Mouse (Mus musculus): ENCODE results near the gene Aste1.
A peak's percentile ranks its signal among the peaks of the same experiment; 100 is the strongest.

The Aste1 gene

DNA sequence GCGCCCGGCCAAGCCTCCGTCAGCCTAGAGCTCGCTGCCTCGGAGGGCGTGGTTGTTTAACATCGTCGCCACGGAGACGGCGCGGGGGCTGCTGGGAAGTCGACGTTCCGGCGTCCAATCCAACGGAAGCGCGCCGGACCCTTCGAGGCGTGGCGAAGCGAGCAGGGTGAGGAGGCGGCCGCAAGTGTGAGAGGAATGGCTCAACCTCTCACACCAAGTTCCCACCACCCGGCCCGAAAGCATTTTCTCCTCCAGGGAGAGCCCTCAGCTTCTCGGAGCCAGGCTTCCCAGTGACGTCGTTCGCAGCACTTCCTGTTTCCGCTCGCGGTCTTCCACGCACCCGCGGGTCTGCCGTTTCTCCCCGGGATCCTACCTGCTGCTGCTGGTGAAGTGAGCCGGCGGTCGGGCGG lies at the start of gene Aste1, which contains the start of gene Nek11:
TSS of gene Aste1 (plus strand) at position 175 of the 410 bp plus-strand sequence.
TSS of gene Nek11 (minus strand) at position 307 of the 410 bp plus-strand sequence.
- peak; percentile 96 for DNase-seq

DNA sequence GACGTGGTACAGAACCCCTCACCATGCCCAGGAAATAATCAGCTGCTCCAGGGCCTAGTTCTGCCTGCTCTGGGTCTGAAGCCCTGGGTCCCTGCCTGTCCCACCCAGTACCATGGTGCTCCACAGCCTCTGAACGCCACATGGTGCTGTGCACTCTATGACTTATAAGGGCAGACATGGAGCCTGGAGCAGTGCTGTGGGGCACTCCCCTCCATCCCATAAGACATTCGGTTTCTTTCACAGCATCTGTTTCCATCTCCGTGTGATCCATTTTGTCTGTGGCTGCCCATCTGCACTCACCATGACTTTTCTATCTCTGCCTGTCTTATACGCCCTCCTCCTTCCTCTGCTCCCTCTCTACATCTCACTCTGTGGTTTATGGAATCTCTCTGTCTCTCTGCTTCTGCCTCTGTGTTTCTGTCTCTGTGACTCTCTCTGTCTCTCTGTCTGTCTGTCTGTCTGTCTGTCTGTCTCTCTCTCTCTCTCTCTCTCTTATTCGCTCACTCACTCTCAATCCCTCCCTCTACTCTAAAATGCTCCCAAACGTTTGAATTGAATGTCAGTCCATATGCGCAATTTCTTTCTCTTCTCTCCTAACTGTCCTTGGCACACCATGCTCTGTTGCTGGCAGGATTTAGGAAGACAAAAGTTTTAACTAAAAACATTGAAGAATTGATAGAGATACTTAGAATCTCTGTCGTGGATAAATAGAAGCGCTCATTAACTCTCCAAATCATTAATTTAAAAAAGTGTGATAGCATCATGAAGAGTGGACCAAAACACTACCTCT lies 46.8 kb upstream of the Aste1 start:
- DNase-seq: no peak

DNA sequence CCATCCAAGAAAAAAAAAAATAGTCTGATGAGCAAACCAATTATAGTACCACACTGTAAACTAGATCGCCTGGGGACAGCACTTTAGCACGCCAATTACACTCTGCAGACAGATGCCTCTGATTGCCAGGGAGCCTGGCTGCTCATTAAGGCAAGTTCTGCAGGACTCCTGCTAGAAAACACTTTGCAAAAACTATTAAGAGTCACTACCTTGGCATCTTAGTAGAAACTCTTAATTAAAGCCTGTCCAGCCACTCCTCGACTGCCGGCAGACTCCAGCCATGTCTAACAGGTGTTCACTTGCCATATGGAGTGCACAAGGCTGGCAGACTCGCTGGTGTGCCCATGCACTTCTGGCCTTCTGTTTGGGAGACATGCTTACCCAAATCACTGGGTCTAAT lies 46.2 kb upstream of the Aste1 start:
- DNase-seq: no peak

DNA sequence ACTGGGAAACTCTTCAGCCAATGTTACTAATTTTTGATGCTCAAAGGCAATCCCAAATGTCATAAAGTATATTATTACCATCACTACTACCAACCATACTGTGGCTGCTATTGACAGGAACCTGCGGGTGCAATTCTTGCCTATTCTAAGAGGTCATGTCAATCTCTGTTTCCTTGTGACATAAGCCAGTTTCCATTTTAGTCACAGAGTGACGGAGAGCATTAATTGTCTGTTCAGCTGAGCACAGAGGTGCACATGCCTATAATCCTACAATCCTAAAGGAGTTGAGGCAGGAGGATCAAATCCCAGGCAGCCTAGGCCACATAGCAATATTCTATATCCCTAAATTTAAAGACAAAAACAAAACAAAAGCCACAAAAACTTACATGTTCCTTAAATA lies 33.0 kb upstream of the Aste1 start:
- no peak for DNase-seq

DNA sequence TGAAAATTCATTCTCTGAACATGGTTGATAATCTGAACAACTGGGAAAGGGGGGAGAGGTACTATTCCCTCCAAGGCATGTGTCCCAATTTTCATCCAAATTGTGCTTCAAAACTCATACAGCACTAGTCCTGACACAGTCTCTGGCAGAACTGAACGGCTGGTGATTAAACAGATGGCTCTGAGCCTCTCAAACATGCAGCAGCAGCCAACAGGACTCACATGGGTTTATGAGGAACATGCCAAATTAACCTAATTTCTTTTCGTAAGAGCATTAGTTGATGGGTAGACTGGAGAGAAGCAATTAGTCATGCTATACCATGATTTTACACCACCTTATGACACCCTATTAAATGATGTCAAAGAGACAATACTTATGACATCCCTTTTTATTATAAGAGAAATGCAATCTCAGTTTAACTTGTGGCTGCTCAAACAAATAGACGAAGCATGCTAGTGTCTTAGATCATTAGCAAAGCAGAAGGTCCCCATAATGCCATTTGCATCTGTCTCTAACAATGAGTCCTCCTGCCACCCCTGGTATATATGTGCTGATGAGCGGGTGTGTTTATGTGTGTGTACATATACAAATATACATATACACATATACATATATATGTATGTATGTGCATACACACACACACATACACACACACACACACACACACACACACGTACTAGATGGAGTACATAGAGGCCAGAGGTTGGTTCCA lies 31.5 kb upstream of the Aste1 start:
- DNase-seq: no peak

DNA sequence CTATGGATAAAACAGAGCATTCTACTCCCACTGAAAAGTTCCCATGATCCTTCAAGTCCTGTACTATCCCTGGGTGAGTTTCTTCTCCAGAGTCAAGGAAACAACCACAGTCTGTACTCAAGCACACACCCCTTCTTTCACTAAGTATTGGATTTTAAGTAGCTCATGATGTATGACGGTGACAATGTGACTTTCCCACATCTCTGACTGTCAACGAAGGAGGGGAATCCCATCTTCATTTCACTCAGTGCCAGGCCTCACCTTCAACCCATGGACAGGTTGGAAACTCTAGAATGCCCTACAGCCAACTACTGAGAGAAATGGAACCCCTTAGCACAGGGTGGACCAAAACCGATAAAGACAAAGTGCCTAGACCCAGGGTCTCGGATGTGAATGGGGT lies 29.0 kb upstream of the Aste1 start:
- DNase-seq: no peak

DNA sequence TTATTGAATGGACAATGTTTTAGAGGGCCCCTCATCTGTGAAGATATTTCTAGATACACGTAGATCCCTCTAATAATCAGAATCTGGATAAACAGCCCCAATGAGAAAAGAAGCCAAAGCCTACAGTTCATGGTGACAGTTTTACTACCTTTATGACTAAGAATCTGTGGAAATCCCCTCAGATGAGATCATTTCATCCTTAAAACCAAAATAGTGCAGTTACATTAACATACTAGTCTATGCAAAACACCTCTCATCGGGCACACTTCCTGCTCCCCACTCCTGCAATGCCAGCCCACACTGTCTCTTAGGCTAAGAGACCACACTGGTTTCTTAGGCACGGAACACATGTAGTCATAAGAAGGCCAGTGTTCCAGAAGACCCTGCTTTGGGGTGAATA lies 26.6 kb upstream of the Aste1 start:
- no peak for DNase-seq

DNA sequence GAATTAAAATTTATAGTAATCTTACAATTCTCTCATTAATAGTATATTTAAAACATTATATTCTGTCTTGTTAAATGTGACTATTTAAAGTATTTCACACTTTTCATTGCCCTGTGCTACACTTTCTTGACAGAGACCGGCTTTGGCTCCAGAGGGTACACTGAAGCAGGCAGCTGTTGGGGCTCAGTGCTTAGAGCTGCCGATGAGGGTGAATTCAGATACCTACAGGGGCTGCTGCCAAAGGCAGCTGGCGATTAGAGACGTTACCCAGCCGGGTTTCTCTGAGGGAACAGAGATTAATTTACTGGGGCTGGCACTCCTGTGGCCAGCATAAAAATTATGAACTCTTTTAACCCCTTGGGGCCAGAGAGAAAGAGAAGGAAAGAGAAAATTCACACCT lies 20.8 kb upstream of the Aste1 start:
- no peak for DNase-seq

DNA sequence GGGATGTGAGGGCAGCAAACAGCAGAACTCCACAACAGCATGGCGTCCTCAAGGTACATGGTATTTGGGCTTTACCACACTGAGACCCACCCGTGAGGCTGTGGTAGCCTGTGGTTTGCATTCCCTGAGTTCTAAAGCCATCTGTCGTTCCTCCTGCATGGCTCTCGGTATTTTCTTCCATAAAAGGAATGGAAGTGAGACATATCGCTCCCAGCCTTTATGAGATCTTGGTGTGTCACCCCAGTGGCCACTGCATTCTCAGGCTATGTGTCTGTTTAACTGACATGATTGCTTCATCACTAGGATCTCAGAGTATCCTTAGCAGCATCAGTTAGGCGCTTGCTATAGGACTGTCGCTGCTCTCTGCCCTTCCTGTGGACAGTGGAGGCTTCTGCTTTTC lies 18.8 kb upstream of the Aste1 start:
- no peak for DNase-seq

DNA sequence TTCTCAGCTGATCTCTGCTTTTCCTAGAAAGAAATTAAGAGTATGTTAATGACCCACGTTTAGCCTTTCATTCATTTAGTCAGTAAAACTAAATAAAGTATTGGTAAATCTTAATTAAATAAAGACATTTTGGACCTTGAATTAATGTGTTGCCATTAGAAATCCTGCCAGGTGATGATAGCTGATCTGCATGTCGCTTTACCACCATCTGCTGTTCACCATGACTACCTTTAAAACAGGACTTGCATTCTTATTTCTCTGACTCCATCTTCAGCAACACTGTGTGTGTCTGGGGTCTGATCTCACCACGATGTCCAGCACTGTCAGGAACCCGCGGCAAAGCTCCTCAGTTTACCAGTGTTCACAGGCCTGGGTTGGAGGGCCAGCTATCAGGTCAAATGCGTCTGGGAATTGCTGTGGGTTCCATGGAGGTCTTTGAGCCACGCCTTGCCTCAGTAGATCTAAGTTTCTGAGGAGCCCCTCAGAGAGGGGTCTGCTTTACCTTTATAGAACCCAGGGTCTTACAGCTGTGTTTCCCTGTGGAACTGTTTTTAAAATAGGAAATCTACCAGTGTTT lies 18.1 kb upstream of the Aste1 start:
- no peak for DNase-seq

DNA sequence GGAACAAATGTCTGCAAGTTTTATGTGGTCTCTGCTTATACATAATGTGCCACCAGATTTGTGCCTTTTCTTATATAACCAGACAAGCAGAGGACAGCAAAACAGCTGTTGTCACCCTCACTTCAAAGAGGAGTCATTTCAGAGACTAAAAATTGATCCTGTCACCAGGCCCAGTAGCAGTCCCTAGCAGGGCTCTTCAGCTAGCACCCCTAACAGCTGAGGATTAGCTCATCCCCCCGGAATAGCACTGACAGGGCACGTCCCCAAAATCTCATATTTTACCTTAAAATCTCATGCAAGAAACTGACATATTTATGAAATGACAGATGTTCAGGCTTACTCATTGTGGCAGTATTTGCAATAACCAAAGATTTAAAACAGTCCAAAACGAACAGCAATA lies 17.6 kb upstream of the Aste1 start:
- no peak for DNase-seq

DNA sequence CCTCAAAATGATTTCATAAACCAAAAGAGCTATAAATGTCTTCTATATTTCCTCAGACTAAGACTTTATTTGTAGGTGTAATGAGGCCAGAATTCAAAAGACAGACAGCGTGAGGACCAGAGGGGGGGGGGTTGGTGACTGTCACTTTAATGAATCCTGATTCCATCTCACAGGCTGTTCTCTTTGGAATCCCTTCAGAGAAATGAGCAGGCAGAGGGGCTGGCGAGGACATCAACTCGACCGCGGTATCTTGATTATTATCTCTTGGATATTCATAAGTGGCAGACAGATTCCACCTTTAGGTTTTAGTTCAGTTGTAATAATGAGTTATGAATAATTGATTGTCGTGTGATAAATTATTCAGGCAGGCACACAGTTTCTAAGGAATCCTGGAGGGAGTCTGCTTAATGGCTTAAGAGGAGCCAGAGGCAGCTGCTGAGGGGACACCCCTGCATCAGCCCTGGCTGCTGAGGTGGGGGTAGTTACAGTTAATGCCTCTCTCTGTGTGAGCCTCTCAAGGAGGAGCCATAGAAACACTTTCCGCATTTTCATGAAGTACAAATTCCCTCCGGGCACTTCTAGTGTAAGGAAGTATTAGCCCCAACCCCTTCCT lies 15.6 kb upstream of the Aste1 start:
- no peak for DNase-seq

DNA sequence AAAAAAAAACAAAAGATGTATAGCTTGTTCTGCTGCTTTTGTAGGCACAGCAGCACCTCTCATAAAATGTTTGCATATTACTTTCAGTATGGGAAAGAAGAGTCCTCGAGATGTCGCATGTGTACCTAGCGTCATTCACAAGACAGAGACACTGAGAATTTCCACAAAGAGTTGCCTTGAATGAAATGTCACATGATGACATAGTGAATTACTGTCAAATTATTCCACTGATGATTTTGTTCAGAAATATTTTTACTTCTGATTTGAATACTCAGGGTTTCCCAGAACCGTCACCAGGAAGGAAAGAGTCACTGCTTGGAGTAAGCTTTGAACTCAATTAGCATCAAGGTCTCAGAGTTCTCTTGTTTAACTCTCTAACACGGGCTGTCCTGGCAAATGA lies 7.8 kb upstream of the Aste1 start:
- no peak for DNase-seq

DNA sequence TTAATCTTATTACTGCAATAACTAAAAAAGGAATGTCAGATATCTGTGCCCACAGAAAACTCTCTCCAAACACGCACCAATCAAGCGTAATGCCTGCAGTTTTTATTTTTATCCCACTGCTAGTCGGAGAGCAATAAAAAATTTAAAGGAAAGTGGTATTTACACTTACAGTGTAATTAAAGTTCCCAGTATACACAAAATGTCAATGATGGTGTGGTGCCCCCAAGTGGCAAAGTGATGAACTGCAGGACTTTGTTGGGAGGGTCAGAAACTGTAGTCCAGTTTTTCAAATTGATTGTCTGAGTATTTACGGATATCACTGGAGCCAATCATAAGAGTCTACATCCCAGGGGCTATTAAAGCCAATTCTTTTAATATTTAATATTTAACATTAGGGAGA lies 5.9 kb upstream of the Aste1 start:
- DNase-seq: peak; percentile 85

DNA sequence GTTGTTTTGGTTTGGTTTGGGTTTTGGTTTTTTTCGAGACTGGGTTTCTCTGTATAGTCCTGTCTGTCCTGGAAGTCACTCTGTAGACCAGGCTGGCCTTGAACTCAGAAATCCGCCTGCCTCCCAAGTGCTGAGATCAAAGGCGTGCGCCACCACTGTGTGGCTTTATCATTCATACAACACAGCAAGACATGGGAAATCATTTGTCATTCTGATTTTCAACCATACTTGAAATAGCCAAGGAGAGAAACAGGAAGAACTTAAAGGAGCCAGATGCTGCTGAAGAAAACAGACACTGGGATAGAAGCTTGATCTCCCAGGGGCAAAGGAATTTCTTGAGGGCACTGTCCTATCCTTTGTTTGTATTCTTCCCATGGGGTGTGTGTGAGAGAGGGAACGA lies 4.6 kb upstream of the Aste1 start:
- no peak for DNase-seq

DNA sequence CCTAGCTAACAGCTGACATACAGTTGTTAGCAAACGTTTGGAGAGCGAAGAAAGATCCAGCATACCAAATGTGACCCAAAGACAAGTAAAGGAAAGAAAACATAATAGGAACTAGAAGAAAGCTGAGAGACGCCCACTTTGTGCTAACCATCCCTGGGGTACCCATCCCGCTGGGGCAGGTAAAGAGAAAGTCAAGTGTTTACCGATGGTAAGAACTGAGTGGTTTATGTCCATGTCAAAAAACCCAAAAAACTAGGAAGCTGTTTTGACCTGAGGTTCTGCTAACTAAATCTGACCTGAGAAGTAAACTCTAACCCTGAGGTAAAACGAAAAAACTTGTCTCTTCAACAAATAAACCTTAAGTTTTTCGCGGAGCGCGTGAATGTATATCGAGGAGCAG lies 472 bp upstream of the Aste1 start:
- DNase-seq: no peak

DNA sequence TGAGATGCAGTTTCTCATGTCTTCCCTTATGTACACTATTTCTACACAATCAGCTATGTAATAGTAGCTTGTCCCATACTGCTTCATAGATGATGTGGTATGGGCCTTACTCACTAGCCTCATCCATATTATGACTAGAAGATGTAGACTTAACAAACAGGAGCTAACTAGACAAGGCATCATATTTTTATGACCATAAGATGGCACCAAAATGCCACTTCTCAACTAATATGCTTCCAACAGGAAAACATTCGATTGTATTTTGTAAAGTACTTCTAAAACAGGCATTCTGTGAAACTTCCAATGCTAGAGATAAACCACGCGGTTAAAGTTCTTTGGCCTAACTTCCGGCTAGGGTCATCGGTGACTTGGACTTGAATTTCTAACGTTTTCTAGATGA lies 13.4 kb downstream of the Aste1 start:
- no peak for DNase-seq

DNA sequence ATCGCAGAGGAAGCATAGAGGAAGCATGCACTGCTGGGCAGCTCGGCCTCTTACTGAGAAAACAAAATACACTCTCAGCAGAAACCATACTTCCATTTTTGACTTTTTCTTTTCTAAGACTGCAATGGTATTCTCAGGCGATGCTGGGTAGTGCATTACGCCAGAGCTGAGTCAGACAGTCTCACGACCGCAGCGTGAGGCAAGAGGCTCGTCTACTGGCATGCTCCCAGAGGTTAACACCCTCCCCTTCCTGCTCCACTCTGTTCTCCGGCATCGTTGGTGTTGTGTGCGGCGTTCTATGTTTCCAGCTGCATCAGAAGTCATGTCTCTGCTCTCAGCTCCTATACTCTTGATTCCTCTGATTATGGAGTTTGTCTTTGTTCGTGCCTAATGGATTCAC lies 63.8 kb downstream of the Aste1 start:
- no peak for DNase-seq

DNA sequence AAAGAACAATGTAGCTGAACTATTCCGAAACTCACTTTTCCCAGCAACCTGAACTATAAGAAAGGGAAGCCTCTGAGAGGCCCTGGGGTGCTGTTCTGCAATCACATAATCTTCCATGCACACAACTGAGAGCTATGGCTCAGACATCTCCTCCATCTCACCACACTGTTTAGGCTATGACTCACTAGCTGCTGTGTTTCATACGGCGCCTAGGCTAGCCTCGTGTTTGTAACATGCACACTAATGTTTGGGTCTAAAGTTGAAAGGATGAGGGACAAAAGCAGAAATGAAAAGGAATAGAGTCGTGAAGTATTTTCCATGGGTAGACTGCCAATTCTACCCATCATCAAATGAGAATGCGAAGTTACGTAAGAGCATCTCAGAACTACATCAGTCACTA lies 66.3 kb downstream of the Aste1 start:
- no peak for DNase-seq

All from thymus, postnatal 4 days (tissue).